Mouse (Mus musculus) gonadal fat pad, adult 2 months (tissue): ENCODE results near the gene Tmem242. TPM values are rescaled to one million over a fixed set of nuclear protein-coding genes. Genes with fewer than 3 reads are reported as not detected.

Experiments
- DNase-seq: peaks from one replicate; pipeline ENCODE4 v3.0.0-alpha.2; 2012; ENCODE audit warnings: low read depth
- polyA plus RNA-seq: library from polyadenylated mRNA; depleted of rRNA; stranded (reverse); fragments of >200 nt; gene quantifications from 2 replicates; pipeline ENCODE4 v1.2.3, GENCODE M21; 2012

Tmem242 gene
- polyA plus RNA-seq, 1 experiment: 14.6 TPM

DNA sequence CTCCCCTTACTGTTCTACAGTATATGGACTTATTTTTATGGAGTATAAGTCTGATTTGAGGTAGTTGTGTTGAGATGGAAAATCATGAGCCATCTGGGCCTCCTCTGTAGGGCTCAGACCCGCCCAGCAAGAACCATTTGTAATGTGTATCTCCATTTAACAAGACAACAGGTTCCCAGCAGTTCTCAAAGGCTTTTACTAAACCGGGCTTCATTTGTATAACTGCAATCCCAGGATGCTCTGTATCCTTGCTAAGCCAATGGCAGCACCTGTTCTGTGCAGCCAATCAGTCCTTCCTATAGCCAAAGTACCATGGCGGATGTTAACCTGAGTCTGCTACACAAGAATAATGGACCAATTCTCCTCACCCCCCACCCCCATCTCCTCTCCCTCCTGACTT, 23.5 kb downstream of the Tmem242 start:
- DNase-seq: no peak

DNA sequence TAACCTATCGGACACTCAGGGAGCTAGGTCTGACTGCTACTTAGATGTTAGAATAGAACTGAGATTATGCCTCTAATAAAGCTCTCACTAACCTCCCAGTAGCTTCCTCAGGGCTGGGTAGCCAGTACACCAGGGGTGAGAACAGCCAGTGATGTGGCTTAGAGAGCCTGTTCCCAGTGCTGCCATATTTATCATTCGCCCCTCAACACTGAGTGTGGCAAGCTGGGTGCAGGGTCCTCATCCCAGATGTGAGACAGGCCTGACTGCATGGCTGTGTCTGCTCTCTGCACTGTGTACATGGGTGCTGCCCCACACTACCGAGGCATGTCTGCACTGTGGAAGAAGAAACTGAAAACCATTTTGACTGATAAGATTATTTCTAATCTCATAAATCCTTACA, 26.0 kb downstream of the Tmem242 start:
- DNase-seq: no peak

DNA sequence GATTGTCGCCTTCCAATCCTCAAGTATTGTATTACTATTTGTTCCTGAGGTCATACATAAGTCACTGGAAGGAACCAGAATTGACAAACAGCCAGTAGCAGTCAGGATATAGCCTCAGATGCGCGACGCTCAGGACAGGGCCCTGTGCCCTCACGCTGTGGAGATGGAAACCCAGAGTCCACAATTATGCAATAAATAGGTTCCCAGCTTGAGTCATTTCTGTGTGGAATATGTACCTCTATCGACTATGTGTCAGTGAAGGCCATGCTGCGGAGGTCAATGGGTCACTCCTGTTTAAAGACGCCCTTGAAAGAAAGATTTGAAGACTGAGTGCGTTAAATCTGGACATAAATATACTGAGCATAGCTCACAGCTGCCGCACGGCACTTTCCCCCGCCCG, 26.7 kb downstream of the Tmem242 start:
- DNase-seq: no peak

DNA sequence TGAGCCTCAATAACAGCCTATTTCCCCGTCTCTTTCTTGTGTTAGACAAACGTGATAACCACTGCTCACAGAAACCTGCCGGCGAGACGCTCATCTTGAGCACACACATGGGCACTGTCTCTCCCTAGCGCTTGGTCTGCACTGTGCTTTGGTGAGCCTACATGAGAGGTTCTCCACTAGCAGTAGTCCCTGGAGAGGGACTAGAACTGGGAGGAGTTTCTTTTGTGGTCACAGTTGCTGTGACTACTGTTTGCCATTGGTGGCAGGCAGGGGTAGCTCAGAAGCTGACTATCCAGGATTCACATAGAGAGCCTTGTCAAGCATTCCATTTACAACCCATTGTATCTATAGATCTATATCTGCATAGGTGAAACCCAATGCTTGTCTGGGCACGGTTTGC, 27.3 kb downstream of the Tmem242 start:
- DNase-seq: no peak

DNA sequence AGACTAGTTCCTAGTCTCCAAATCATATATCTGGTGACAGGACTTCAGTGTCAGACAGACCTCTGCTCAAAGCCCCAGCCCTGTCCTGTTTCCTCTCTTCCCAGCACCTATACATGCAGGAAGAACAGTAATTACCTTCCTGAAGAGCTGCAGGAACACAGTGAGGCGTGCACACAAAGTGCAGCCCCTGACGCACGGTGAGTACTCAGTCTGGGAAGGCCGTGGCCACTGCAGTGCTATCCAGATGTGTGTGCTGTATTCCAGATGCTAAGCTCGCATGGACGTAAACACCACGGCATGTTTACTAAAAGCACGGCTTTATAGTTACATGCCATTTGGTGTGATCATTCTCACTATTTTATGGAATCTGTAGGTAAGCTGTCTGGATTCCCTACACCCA, 27.8 kb downstream of the Tmem242 start:
- DNase-seq: no peak

DNA sequence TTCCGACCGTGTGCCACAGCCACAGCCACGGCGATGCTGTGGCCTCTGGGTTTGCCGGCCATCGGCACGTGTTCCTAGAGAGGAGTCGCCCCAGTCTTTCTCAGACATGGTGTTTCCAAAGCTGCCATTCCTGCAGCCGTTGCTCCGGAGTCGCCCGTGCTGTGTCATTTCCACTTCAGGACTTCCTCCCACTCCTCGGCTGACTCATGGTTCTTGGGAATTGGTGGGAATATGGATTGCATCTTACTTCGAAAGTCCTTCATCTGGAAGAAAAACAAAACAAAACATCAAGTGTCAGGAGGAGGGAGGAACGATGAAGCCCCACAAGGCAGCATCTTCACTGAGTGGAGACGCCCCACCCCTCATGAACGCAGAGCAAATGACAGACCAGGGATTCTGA, 28.9 kb downstream of the Tmem242 start:
- no peak for DNase-seq

DNA sequence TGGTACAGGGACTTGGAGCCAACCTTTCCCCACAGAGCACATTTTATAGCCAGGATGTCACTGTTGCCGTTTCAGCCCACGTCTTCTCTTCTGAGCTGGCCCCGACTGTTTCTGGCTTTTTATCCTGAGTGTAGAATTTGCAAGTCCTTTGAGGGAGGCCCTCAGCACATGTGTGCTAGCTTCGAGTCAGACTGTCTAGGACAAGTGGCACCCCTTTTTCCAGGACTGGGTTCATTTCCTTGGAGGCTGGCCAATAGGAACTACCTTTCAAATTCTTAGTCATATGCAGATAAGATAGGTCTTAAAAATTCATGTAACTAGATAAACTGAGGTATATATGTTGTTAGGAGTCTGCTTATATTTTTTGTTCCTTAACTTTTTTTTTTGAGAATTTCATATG, 29.7 kb downstream of the Tmem242 start:
- DNase-seq: no peak

DNA sequence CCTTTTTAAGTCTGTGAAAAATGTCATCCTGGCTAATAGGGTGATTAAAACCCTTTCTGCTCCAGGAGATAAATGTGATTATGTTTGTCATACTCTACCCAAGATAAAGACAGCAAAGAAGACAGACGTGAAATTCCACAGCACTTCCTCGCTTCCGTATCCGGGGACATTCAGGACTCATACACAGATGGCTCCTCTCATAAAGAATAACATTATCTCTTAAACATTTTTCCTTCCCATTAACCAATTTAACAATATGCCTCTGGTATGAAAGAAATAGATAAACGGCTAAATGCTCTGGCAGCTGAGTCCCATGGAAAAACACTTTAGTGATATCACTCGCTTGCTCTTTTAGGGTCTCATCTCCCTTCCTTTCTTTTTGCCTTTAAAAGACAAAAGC, 33.0 kb downstream of the Tmem242 start:
- no peak for DNase-seq

DNA sequence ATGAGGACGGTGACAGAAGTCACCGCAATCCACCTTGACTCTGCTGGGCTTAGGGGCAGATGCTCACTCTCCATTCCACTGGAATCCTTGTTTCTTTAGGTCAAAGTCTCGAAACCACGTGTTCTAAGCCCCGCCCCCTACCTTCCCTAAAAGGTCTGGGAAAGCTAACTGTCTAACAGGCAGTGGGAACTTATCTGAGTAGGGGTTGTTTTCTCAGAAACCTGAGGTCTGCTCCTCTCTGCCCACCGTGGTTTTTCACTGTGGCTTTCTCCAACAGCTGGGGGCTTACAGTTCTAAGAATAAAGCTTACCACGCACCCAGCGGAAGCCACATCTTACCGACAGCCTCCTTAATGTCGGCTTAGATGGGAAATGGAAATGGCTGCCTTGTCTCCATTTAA, 33.5 kb downstream of the Tmem242 start:
- no peak for DNase-seq

DNA sequence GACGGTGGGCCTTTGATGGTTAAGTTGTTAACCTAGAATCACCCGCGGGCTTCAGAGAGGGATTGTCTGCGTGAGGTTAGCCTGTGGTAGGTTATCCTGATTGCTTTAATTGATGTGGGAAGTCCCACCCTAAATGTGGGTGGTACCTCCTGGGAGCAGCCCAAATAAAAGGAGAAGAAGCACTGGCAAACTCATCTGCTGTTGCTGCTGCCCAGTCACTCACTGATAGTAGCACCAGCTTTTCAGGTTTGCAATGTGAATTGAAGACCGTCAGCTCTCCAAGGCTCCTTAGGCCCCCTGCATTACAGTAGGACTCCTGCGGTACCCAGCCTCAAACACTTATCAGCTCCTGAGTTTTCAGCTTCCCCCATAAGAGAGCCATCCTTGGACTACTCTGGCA, 36.2 kb downstream of the Tmem242 start:
- no peak for DNase-seq

DNA sequence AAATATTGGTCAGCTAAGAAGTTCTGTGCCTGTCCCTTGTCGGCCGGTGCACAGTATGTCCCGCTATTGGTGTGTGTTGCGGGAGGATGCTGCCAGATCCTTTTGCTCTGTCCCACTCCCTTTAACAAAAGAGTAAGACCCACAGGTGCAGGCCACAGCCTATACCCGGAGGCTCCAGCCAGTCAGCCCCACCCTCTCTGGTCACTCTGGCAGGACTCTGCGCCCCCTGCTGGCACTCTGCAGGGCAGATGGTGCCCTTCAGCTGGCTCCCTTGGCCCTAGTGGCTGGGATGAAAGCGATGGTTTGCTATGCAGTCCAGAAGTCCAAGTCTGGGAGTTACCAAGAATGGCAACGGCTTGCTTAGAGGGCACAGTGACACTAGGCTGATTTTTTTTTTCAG, 37.4 kb downstream of the Tmem242 start:
- no peak for DNase-seq

DNA sequence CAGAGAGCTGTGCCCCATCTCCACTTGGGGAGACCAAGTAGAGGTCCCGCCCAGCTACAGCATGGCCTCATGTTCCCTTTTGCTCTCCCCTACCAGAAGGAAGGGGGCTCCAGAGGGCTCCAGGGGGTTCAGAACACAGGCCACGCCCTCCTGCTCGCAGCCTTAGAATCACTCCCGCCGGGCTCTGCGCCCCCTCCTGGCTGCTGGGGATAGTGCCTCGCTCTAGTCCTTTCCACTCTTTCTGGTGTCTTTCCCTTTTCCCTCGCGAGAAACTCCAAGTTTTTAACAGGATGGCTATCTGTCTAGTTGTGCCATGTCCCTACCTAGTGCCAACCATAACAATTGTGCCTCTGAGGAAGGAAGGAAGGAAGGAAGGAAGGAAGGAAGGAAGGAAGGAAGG, 38.0 kb downstream of the Tmem242 start:
- no peak for DNase-seq

DNA sequence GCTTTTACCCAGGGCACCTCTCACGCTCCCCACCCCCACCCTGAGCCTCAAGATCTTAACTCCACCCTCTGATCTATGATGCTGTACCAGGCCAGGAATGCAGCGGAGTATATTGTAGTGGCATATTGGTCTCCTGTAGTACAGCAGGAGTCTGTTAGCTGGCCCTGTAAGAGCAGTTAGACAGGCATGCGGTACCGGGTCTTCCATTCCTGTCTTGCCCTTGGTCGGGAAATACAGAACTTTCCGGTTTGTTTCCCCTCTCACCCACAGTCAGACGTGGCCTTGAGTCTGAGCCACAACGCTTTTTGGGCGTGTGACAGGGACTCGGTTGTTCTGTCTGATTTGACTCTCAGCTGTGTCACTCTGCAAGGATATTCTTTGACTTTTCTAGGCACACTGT, 38.8 kb downstream of the Tmem242 start:
- DNase-seq: no peak

DNA sequence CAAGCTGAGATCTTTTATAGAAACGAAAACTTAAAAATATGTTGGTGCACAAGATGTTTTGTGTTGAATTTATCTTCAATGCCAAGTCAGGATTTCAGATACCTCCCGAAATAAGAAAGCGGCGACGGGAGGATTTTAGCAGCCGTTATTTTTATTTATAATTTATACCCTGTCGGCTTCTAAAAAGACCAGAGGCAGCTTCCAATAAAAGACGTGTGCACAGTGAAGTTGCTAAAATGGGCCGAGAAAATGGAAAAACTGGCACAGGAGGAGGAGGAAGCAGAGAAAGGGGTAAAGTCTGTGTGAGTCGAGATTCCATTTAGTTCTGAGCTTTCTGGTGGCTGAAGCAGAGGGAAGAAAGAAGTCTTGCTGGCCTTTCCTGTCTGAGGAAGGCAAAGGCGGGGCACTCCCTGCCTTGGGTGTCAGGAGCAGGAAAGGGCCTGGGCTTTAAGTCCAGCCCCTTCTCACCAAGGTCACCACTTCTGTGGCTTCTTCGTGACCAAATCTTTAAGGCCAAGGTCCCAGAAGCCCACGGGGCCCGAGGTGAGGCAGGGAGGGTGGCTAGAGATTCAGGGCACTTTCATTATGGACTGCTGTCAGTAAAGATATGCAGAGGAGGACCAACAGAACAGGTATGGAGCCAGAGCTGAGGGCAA, 39.5 kb downstream of the Tmem242 start:
- no peak for DNase-seq

DNA sequence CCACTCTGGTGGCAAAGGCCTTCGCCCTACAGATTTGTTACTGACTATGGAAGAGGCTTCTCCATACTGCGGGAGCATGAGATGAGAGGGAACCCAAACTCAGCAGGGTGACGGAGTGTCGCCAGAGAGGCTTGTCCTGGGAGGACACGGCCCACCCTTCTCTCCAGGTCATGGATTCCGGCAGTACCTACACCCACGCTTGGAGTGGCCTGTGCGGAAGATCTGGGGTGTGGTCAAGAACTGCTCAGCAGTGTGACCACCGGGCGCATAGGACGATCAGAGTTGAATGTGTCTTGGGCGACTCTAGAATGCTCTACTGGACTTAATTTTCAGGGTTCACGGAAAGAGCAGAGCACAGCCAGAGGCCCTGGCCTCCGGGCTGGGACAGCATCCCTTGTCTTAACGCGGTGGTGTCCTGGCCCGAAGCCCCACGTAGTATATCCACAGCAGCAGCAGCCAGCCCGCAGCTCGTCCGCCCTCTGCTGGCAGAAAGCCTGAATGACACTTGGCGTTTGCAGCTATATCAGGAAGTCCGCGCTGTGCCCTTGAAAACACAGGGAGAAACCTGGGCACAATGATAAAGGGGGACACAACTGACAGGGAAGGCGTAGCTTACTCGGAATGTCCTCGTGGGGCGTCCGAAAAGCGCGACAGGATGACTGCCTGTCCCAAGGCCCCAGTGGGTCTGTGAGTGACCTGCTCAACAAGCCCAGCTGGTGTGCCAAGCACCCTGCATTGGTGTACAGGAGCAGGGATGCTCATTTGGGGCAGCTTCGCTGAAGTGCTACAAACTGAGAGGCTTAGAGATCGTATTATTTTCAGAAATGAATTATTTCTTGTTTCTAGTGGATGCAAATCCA, 42.7 kb downstream of the Tmem242 start:
- no peak for DNase-seq

DNA sequence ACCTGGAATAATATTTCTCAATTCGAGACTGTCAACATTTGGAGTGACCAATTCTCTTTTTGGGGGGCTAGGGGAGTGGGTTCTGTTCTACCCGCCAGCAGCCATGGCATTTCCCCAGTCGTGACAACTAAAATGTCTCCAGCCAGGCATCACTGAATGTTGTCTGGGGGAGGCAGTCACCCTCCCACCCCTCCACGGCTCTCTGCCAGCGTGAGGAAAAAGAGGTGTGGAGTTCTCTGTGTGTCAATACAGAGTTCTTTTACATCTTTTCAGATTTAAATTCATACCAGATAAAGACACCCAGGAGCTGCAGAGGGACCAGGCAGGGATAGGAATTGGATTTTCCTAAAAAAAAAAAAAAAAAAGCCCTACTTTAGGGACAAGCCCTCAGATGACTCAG, 43.8 kb downstream of the Tmem242 start:
- no peak for DNase-seq

DNA sequence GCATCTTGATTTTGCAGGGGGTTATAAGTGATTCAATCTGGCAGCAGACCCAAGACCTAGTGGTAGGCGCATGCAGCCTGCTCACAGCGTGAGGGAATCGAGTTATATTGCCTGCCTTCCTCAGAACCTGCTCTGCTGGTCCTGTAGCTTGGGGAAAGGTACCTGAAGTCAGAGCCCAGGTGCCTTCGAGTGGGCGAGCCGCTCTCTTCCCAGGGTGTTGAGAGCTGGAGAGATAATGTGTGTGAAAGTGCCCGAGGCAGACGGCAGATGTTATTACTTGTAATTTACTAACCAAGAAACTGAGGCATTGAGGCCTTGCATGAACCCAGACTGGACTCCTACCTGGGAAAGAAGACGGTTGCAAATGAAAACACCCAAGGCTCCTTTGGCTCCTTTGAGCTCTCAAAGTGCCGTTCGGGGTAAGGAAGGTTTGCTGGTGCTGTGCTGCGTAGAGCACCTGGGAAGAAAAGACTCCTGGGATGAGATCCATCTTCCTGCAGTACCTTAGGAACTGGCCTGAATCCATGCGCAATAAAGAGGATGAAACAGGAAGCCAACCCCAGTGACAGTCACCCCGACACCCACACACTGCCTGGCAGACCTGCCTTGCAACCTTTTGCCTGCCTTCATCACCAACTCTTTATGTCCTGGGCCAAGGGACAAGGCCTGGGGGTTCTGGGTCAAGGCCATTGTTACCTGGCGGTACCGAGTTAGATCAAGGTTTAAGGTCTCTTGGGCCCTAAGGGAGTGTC, 44.4 kb downstream of the Tmem242 start:
- peak; percentile 95 for DNase-seq

DNA sequence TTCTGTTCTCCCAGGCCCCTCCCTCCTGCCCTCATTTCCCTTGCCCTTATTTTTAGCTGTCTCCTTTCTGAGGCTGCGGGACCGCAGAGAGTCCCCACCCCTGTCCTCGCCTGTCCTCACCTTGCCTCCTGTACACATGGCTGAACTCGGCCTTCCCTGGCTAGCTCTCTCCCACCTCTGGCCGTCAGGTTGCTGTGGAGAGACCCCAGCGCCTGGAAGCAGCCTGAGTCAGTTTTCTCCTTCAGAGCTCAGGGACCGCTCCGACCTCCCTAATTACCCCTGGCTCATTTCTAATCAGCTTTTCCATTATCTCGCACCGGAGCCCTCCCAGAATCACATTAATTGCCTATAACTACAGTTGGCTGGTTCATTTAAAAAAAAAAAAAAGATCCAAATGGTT, 49.4 kb downstream of the Tmem242 start:
- no peak for DNase-seq

DNA sequence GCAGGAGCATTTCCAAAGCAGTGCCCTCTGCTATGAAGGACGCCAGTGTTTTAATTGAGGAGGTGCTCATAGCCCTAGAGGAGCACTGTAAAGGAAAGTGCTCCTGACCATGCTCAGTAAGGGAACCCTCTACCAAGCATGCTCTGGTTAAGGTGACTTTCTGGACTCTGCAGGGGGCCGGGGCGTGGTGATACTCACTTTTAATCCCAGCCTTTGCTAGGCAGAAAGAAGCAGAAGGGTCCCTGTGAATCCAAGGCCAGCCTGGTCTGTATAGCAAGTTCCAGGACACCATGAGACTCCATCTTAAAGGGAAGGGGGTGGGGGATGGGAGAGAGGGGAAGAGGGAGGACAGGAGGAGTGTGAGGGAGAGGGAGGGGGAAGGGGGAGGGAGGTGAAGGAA, 51.7 kb downstream of the Tmem242 start:
- DNase-seq: no peak

DNA sequence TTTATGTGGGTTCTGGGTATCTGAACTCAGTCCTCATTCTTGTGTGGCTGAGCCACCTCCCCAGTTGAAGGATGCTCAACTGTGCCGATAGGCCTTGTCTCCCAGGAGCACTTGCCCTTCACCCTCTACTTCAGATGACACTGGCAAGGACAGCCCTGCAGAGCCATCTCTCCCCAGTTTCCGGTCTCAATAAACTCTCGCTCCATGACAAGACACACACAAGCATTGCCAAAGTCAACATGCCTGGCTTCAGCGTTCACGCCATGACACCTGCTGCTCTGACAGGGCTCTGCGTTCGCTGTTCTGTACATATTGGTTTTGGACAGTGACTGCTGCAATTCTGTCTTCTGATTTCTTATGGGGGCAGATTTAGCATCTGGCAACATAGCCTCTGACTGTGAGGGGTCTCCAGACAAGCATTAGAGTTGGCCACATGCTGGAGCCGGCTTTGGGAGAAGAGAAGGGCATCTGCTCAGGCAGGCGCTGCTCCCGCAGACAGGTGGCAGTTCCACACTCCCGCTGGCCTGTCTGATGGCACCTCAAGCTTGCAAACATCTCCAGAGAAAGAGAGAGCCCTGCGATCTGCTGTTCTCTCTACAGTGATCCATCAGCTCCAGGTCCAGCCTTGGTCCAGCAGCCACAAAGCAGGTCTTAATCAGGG, 53.0 kb downstream of the Tmem242 start:
- DNase-seq: peak; percentile 77

DNA sequence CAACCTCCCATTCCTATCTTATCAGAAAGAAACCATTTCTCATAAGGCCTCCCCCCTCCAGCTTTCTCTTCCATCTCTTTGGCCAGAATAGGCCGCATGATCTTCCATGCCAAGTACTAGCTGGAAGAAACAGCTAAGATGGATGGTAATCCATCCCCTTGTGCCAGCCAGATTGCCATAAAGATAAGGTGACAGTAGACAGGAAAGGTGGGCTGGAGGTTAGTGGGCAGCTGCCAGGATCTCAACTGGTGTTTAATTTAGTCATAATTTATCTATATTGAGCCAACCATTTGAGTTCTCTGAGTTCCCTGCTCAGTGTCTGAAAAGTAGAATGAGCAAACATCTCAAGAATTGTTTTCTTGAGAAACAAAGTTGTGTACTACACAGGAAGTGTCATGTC, 54.4 kb downstream of the Tmem242 start:
- DNase-seq: peak; percentile 75

DNA sequence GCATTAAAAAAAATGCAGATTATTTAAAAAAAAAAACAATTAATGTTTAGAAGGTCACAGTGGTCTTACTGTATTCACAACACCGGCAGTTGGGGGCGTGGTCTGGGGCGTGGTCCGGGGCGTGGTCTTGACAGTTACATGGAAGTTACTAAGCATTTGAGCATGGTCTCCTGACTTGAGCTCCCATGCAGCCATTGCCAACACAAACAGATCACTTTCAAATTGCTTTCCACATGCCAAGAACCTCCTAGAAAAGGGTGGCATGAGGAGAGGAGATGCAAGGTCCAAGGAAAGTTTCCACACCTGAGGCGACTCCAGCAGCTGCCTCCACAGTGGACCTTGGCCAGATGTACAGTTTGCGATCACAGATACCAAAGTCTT, 62.1 kb downstream of the Tmem242 start:
- DNase-seq: peak; percentile 89
